Mouse (Mus musculus): ENCODE measurements around the gene Gm20498. TPM values are rescaled to one million over a fixed set of nuclear protein-coding genes. Genes with fewer than 3 reads are reported as not detected.
"Not testable (repeated sequence)": the region's sequence is repeated elsewhere in the genome, so short reads cannot be mapped to it uniquely, and the experiment has no call there.

Gm20498 gene
- polyA plus RNA-seq, 1 experiment from 2014 or later, result 42.0 TPM

DNA sequence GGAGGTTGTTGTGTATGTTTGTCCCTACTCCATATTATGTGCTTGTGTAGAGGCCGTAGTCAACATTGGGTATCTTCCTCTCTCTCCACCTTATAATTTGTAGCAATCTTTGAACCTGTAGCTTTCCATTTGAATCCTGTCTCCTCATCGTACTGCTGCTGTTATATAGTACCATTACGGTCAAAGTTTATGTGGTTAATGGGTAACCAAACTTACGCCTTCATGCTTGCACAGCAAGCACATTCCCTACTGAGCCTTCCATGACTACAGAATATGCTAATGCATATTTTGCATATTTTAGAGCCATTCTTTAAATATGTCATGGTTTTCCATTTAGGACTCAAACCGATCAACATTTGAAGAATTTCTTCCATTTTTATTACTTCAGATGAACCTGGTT is 42.2 kb downstream of the Gm20498 start:
- WGBS, result 97% methylated on average over 5 of the region's 5 CpGs
- H3K4me2 ChIP-seq (ENCODE audit: low read length), result no peak overlapping the region

GRCm38 (mm10) chr12:81485311-81485710 is 47.4 kb downstream of the Gm20498 start:
- H3K9ac ChIP-seq (ENCODE audit: low read depth, low read length), result peak overlapping the region; percentile 75; the same call in 1 of the 2 replicates
- H3K9me3 ChIP-seq (replicated peaks; ENCODE audit: control insufficient read depth, low read length, poor library complexity, severe bottlenecking), result no peaks in the 10 kb centered on the region
- WGBS, result 43% methylated on average over 6 of the region's 6 CpGs
- peak overlapping the region; percentile 53 for H3K4me2 ChIP-seq (ENCODE audit: low read length)
- no peaks in the 10 kb centered on the region for H3K36me3 ChIP-seq (ENCODE audit: control insufficient read depth, insufficient read depth, low read length)
- H3K4me1 ChIP-seq (ENCODE audit: control insufficient read depth, insufficient read depth, low read length), result peaks cover 10% of the 10 kb centered on the region; the same call in 1 of the 2 replicates
- no peaks in the 10 kb centered on the region for H3K27me3 ChIP-seq (ENCODE audit: control insufficient read depth, insufficient read depth, low read depth, low read length)
- H3K4me3 ChIP-seq (ENCODE audit: low read depth, low read length), result peak overlapping the region; percentile 78
- peak; percentile 44; the same call in 1 of the 2 replicates for ATAC-seq
- H3K27ac ChIP-seq (ENCODE audit: low read length), result peak overlapping the region; percentile 96

More for the DNA sequence above, 42.2 kb downstream of the Gm20498 start:
- Histone ChIP-seq H3K27me3 (ENCODE audit: control insufficient read depth, insufficient read depth, low read depth, low read length) (no peaks in the 10 kb centered on the region), H3K36me3 (ENCODE audit: control insufficient read depth, insufficient read depth, low read length) (0 out of 2 replicates have a peak, but pooled peaks cover 2% of the 10 kb centered on the region), H3K4me3 (ENCODE audit: low read depth, low read length) (no peak overlapping the region), H3K27ac (ENCODE audit: low read length) (no peak overlapping the region), H3K9me3 (replicated peaks; ENCODE audit: control insufficient read depth, low read length, poor library complexity, severe bottlenecking) (no peaks in the 10 kb centered on the region), H3K9ac (ENCODE audit: low read depth, low read length) (no peak overlapping the region), H3K4me1 (ENCODE audit: control insufficient read depth, insufficient read depth, low read length) (no peaks in the 10 kb centered on the region)
- ATAC-seq, result no peak

DNA sequence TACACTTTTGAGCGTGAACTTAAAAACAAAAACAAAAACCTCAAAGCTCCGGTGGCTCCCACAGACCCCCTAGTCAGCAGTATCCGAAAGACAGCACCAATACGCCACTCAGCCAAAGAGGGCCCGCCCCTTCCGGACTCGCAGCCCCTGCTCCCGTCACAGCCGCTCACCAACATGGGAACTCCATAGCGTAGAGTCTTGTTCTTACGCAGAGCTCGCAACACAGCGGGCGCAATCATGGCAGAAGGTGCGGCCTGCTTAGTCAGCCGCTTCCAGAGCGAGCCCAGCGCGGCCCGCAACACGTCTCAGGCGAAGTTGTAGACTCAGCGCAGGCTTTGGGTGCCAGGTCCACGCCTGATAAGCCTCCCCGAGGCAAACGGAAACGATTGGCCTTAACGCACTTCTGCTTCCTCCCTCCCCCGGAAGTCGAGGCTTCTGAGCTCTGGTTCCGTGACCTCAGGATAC is 47.9 kb downstream of the Gm20498 start, which contains the start of gene Cox16:
TSS of gene Cox16 (minus strand) at position 401 of the 465 bp plus-strand sequence.
- ATAC-seq, result peak; percentile 99
- Histone ChIP-seq H3K4me2 (ENCODE audit: low read length) (peak within 1 kb of the TSS; percentile 53), H3K4me3 (ENCODE audit: low read depth, low read length) (peak within 1 kb of the TSS; percentile 78), H3K36me3 (ENCODE audit: control insufficient read depth, insufficient read depth, low read length) (no peaks in the 10 kb centered on the region), H3K27me3 (ENCODE audit: control insufficient read depth, insufficient read depth, low read depth, low read length) (no peaks in the 10 kb centered on the region), H3K9me3 (replicated peaks; ENCODE audit: control insufficient read depth, low read length, poor library complexity, severe bottlenecking) (no peaks in the 10 kb centered on the region), H3K27ac (ENCODE audit: low read length) (peak within 1 kb of the TSS; percentile 96), H3K9ac (ENCODE audit: low read depth, low read length) (peak within 1 kb of the TSS; percentile 75), H3K4me1 (ENCODE audit: control insufficient read depth, insufficient read depth, low read length) (peaks cover 10% of the 10 kb centered on the region; the same call in 1 of the 2 replicates)
- WGBS, result under 1% methylated on average over 31 of the region's 31 CpGs

- peak overlapping the region; percentile 96 for H3K27ac ChIP-seq (ENCODE audit: low read length)
- H3K9ac ChIP-seq (ENCODE audit: low read depth, low read length), result peak overlapping the region; percentile 75
- H3K27me3 ChIP-seq (ENCODE audit: control insufficient read depth, insufficient read depth, low read depth, low read length), result no peaks in the 10 kb centered on the region
- no peak for ATAC-seq
- peak overlapping the region; percentile 53 for H3K4me2 ChIP-seq (ENCODE audit: low read length)
- no peaks in the 10 kb centered on the region; the same call in 1 of the 2 replicates for H3K36me3 ChIP-seq (ENCODE audit: control insufficient read depth, insufficient read depth, low read length)
- H3K9me3 ChIP-seq (replicated peaks; ENCODE audit: control insufficient read depth, low read length, poor library complexity, severe bottlenecking), result no peaks in the 10 kb centered on the region
- 2% methylated on average over 7 of the region's 7 CpGs for WGBS
- peaks cover 10% of the 10 kb centered on the region; the same call in 1 of the 2 replicates for H3K4me1 ChIP-seq (ENCODE audit: control insufficient read depth, insufficient read depth, low read length)
- H3K4me3 ChIP-seq (ENCODE audit: low read depth, low read length), result peak overlapping the region; percentile 78
Measured at GRCm38 (mm10) chr12:81484212-81484611, 48.5 kb downstream of the Gm20498 start.

GRCm38 (mm10) chr12:81483656-81484055 is 49.0 kb downstream of the Gm20498 start:
- H3K27me3 ChIP-seq (ENCODE audit: control insufficient read depth, insufficient read depth, low read depth, low read length), result no peaks in the 10 kb centered on the region
- 29% methylated on average over 17 of the region's 17 CpGs for WGBS
- no peak for ATAC-seq
- H3K4me2 ChIP-seq (ENCODE audit: low read length), result peak overlapping the region; percentile 53
- H3K9me3 ChIP-seq (replicated peaks; ENCODE audit: control insufficient read depth, low read length, poor library complexity, severe bottlenecking), result no peaks in the 10 kb centered on the region
- peaks cover 10% of the 10 kb centered on the region; the same call in 1 of the 2 replicates for H3K4me1 ChIP-seq (ENCODE audit: control insufficient read depth, insufficient read depth, low read length)
- no peaks in the 10 kb centered on the region; the same call in 1 of the 2 replicates for H3K36me3 ChIP-seq (ENCODE audit: control insufficient read depth, insufficient read depth, low read length)
- no peak overlapping the region for H3K27ac ChIP-seq (ENCODE audit: low read length)
- H3K9ac ChIP-seq (ENCODE audit: low read depth, low read length), result 0 out of 2 replicates have a peak overlapping the region, but pooled peaks have one; percentile 23
- peak overlapping the region; percentile 78 for H3K4me3 ChIP-seq (ENCODE audit: low read depth, low read length)

DNA sequence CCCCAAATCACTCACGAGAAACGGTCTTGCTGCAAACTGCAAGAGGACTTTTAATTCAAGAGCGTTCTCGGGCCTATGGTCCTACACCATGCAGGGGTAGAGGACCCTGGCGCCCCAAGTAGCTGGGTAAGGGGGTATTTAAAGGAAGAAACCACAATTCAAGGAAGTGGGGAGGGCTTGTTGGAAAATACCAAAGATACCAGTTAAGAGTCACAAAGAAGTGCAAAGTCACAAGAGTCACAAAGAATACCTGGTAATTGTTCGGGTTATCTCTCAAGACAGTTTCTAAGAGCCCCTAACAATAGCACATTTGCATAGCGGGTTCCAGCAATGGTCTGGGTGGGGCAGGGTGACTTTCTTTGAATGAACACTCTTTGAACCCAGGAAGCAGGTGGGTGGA is 73.7 kb downstream of the Gm20498 start:
- not testable (repeated sequence) for H3K36me3 ChIP-seq (ENCODE audit: control insufficient read depth, insufficient read depth, low read length); H3K4me1 ChIP-seq (ENCODE audit: control insufficient read depth, insufficient read depth, low read length); H3K4me2 ChIP-seq (ENCODE audit: low read length); H3K4me3 ChIP-seq (ENCODE audit: low read depth, low read length); H3K9ac ChIP-seq (ENCODE audit: low read depth, low read length); H3K9me3 ChIP-seq (replicated peaks; ENCODE audit: control insufficient read depth, low read length, poor library complexity, severe bottlenecking); ATAC-seq; H3K27ac ChIP-seq (ENCODE audit: low read length); H3K27me3 ChIP-seq (ENCODE audit: control insufficient read depth, insufficient read depth, low read depth, low read length)
- WGBS, result 94% methylated on average over 7 of the region's 7 CpGs

DNA sequence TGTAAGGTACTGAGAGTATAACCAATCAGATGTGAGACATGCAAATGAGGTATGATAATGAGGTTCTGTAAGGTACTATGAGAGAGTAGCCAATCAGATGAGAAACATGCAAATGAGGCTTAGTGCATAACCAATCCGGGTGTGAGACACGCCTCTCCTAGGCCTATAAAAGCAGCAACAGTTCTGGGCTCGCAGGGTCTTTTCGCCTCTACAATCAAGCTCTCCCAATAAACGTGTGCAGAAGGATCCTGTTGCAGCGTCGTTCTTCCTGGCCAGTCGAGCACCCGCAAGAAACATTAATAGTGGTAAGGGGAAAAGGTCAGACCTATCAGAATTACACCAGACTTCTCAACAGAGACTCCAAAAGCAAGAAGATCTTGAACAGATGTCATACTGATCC is 93.7 kb downstream of the Gm20498 start:
- H3K27ac ChIP-seq (ENCODE audit: low read length); H3K27me3 ChIP-seq (ENCODE audit: control insufficient read depth, insufficient read depth, low read depth, low read length); H3K36me3 ChIP-seq (ENCODE audit: control insufficient read depth, insufficient read depth, low read length); H3K4me3 ChIP-seq (ENCODE audit: low read depth, low read length); ATAC-seq; H3K4me1 ChIP-seq (ENCODE audit: control insufficient read depth, insufficient read depth, low read length); H3K9me3 ChIP-seq (replicated peaks; ENCODE audit: control insufficient read depth, low read length, poor library complexity, severe bottlenecking); H3K9ac ChIP-seq (ENCODE audit: low read depth, low read length); H3K4me2 ChIP-seq (ENCODE audit: low read length): not testable (repeated sequence)
- 95% methylated on average over 9 of the region's 9 CpGs for WGBS

GRCm38 (mm10) chr12:81434778-81435177 is 97.9 kb downstream of the Gm20498 start:
- H3K9ac ChIP-seq (ENCODE audit: low read depth, low read length); H3K4me3 ChIP-seq (ENCODE audit: low read depth, low read length); H3K4me1 ChIP-seq (ENCODE audit: control insufficient read depth, insufficient read depth, low read length); H3K27me3 ChIP-seq (ENCODE audit: control insufficient read depth, insufficient read depth, low read depth, low read length); H3K4me2 ChIP-seq (ENCODE audit: low read length); H3K9me3 ChIP-seq (replicated peaks; ENCODE audit: control insufficient read depth, low read length, poor library complexity, severe bottlenecking); ATAC-seq; H3K27ac ChIP-seq (ENCODE audit: low read length); H3K36me3 ChIP-seq (ENCODE audit: control insufficient read depth, insufficient read depth, low read length): not testable (repeated sequence)
- 98% methylated on average over 2 of the region's 2 CpGs for WGBS

DNA sequence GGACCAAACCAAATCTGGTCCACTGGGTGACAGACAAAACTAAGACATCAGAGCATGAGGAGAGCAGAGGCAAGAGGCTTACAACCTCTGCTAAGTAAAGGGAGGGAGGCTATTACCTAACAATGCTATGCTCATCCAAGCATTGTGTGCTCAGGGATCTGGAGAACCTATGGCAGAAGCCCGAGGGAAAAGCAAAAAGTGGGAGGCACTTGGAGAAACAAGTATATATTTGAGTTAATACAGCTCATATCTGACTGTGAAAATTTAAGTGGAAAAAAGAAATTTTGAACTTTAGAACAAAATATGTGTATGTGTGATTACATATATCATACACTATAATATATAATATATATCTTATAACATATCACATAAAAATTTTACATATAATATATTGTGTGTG is 110.9 kb downstream of the Gm20498 start, which contains the start of gene Adam4:
TSS of gene Adam4 (minus strand) at position 101 of the 400 bp plus-strand sequence.
- Histone ChIP-seq H3K27me3 (ENCODE audit: control insufficient read depth, insufficient read depth, low read depth, low read length) (no peaks in the 10 kb centered on the region), H3K4me3 (ENCODE audit: low read depth, low read length) (no peak within 1 kb of the TSS), H3K9ac (ENCODE audit: low read depth, low read length) (no peak within 1 kb of the TSS), H3K4me1 (ENCODE audit: control insufficient read depth, insufficient read depth, low read length) (no peaks in the 10 kb centered on the region), H3K36me3 (ENCODE audit: control insufficient read depth, insufficient read depth, low read length) (peaks cover 5% of the 10 kb centered on the region; the same call in 1 of the 2 replicates), H3K27ac (ENCODE audit: low read length) (no peak within 1 kb of the TSS), H3K4me2 (ENCODE audit: low read length) (no peak within 1 kb of the TSS), H3K9me3 (replicated peaks; ENCODE audit: control insufficient read depth, low read length, poor library complexity, severe bottlenecking) (peaks cover 9% of the 10 kb centered on the region; the same call in 1 of the 2 replicates)
- 100% methylated on average over 1 of the region's 1 CpGs for WGBS
- no peak for ATAC-seq
